ENCODE assay signal across 23 mouse cellular contexts in genomic region chr4:124643859-124644258, GRCm38 (mm10). TPM values are rescaled to one million over a fixed set of nuclear protein-coding genes. Genes with fewer than 3 reads are reported as not detected.
"Had no signal": no experiment of that assay in that cellular context is flagged by ENCODE, and none has a peak within 500 bp of the region (broad histone marks: within the 10 kb centered on the region; RNA-seq: fewer than 3 reads in every experiment).

No protein-coding gene starts in this region.

- H3K9ac ChIP-seq: limb, embryonic 12.5 days; limb, embryonic 15.5 days; liver, embryonic 14.5 days; liver, postnatal 0 days; lung, embryonic 14.5 days; midbrain, embryonic 12.5 days; midbrain, embryonic 15.5 days; neural tube, embryonic 13.5 days; stomach, embryonic 15.5 days had no signal

- ATAC-seq: liver, postnatal 0 days; lung, postnatal 0 days; midbrain, embryonic 15.5 days had no signal

- H3K4me3 ChIP-seq: limb, embryonic 12.5 days; limb, embryonic 15.5 days; midbrain, embryonic 12.5 days; midbrain, embryonic 15.5 days; neural tube, embryonic 13.5 days; stomach, embryonic 15.5 days had no signal

- DNase-seq: kidney, postnatal 14 days; kidney, postnatal 4 days; left cerebral cortex, postnatal 4 days; liver, postnatal 0 days; lung, embryonic 14.5 days; retina, postnatal 1 day; right cerebral cortex, postnatal 25 days; spleen, adult 18-20 months; thymus, postnatal 36 days had no signal

- H3K4me1 ChIP-seq: stomach, embryonic 15.5 days had no signal

- H3K27ac ChIP-seq: limb, embryonic 12.5 days; limb, embryonic 15.5 days; liver, embryonic 14.5 days; macrophage; midbrain, embryonic 12.5 days; midbrain, embryonic 15.5 days; neural tube, embryonic 13.5 days; stomach, embryonic 15.5 days had no signal

- H3K9me3 ChIP-seq: limb, embryonic 12.5 days; limb, embryonic 15.5 days; midbrain, embryonic 12.5 days; midbrain, embryonic 15.5 days; neural tube, embryonic 13.5 days; stomach, embryonic 15.5 days had no signal

- H3K36me3 ChIP-seq: limb, embryonic 12.5 days; limb, embryonic 15.5 days; midbrain, embryonic 12.5 days; midbrain, embryonic 15.5 days; neural tube, embryonic 13.5 days; stomach, embryonic 15.5 days had no signal

- H3K4me2 ChIP-seq: limb, embryonic 12.5 days; limb, embryonic 15.5 days; liver, embryonic 11.5 days; lung, embryonic 14.5 days; midbrain, embryonic 12.5 days; midbrain, embryonic 15.5 days; neural tube, embryonic 13.5 days; stomach, embryonic 15.5 days had no signal

RNA-seq across cellular contexts. Expression of gene Pou3f1, which starts 12.7 kb away (rescaled TPM):
- total RNA-seq: megakaryocyte, adult 5-6 weeks; neutrophil, adult 5-6 weeks had no signal
- polyA plus RNA-seq: liver, postnatal 0 days had no signal

RNA-seq across cellular contexts. Expression of gene 3100002H09Rik, which starts 33.3 kb away (rescaled TPM):
- total RNA-seq: megakaryocyte, adult 5-6 weeks; neutrophil, adult 5-6 weeks had no signal
- polyA plus RNA-seq: limb, embryonic 12.5 days; limb, embryonic 15.5 days; liver, embryonic 11.5 days; liver, embryonic 14.5 days; liver, postnatal 0 days; lung, embryonic 14.5 days; lung, postnatal 0 days; stomach, embryonic 15.5 days; thymus, postnatal 0 days; urinary bladder, adult 2 months had no signal
